Mouse (Mus musculus): Measurements from ENCODE around the gene Hist1h1d. TPM values are rescaled to one million over a fixed set of nuclear protein-coding genes. Genes with fewer than 3 reads are reported as not detected.

The Hist1h1d gene
- polyA plus RNA-seq, 1 experiment, result 1.9 TPM

DNA sequence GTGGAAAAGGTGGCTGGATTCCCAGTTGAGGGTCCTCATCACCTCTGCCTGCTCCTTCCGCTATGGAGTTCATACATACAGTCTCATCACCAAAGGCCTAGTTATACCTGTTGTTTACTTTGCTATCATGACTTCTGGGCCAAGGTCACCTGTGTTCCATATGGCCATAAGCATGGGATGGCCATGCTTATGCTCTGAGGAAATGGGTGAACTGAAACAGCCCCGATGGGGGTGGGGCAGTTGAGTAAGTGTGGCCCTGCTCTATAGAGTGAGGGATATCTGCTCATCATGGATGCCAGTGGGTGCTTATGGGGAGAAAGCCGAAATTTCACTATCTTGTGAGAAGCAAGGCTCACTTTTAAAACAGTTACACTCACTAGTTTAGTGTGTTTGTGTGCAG lies 52.0 kb downstream of the Hist1h1d start:
- Histone ChIP-seq H3K4me1 (replicated peaks; ENCODE audit: control insufficient read depth, insufficient read depth, low read length) (no peaks in the 10 kb centered on the region), H3K27ac (ENCODE audit: control insufficient read depth, insufficient read depth, low read length) (no peak overlapping the region), H3K4me3 (ENCODE audit: control insufficient read depth, insufficient read depth, low read length) (no peak overlapping the region), H3K27me3 (ENCODE audit: control insufficient read depth, insufficient read depth, low read length) (no peaks in the 10 kb centered on the region), H3K36me3 (ENCODE audit: control insufficient read depth, insufficient read depth, low read length) (no peaks in the 10 kb centered on the region)
- DNase-seq, result no peak
- TF ChIP-seq CTCF (IDR thresholded peaks at IDR 0.05; ENCODE audit: borderline replicate concordance, control insufficient read depth, extremely low read depth, insufficient read depth, low read length, poor library complexity), result no peak
- TF ChIP-seq POLR2A (IDR thresholded peaks at IDR 0.05; ENCODE audit: control insufficient read depth, extremely low read depth, insufficient read depth, low read length, poor library complexity), result no peak
- 92% methylated on average over 3 of the region's 3 CpGs for WGBS

GRCm38 (mm10) chr13:23609209-23609608 lies 56.1 kb downstream of the Hist1h1d start:
- Histone ChIP-seq H3K4me1 (replicated peaks; ENCODE audit: control insufficient read depth, insufficient read depth, low read length) (no peaks in the 10 kb centered on the region), H3K27ac (ENCODE audit: control insufficient read depth, insufficient read depth, low read length) (no peak overlapping the region), H3K4me3 (ENCODE audit: control insufficient read depth, insufficient read depth, low read length) (no peak overlapping the region), H3K36me3 (ENCODE audit: control insufficient read depth, insufficient read depth, low read length) (no peaks in the 10 kb centered on the region), H3K27me3 (ENCODE audit: control insufficient read depth, insufficient read depth, low read length) (no peaks in the 10 kb centered on the region)
- TF ChIP-seq CTCF (IDR thresholded peaks at IDR 0.05; ENCODE audit: borderline replicate concordance, control insufficient read depth, extremely low read depth, insufficient read depth, low read length, poor library complexity) (no peak), POLR2A (IDR thresholded peaks at IDR 0.05; ENCODE audit: control insufficient read depth, extremely low read depth, insufficient read depth, low read length, poor library complexity) (no peak)
- WGBS, result 89% methylated on average over 4 of the region's 4 CpGs
- DNase-seq, result no peak

- DNase-seq, result no peak
- H3K27ac ChIP-seq (ENCODE audit: control insufficient read depth, insufficient read depth, low read length), result no peak overlapping the region
- TF ChIP-seq POLR2A (IDR thresholded peaks at IDR 0.05; ENCODE audit: control insufficient read depth, extremely low read depth, insufficient read depth, low read length, poor library complexity) (no peak), CTCF (IDR thresholded peaks at IDR 0.05; ENCODE audit: borderline replicate concordance, control insufficient read depth, extremely low read depth, insufficient read depth, low read length, poor library complexity) (no peak)
- no peaks in the 10 kb centered on the region for H3K27me3 ChIP-seq (ENCODE audit: control insufficient read depth, insufficient read depth, low read length)
- H3K36me3 ChIP-seq (ENCODE audit: control insufficient read depth, insufficient read depth, low read length), result no peaks in the 10 kb centered on the region
- no peaks in the 10 kb centered on the region for H3K4me1 ChIP-seq (replicated peaks; ENCODE audit: control insufficient read depth, insufficient read depth, low read length)
- H3K4me3 ChIP-seq (ENCODE audit: control insufficient read depth, insufficient read depth, low read length), result no peak overlapping the region
Observed at GRCm38 (mm10) chr13:23609844-23610243, 56.8 kb downstream of the Hist1h1d start.

Other genes starting within 250 kb of the Hist1h1d start
- gene Zfp322a, start 184.1 kb upstream of the Hist1h1d start, polyA plus RNA-seq (2012; rRNA removed), result 2.4 and 3.7 TPM in 2 replicates
- 4.2 and 4.5 TPM in 2 replicates for gene Abt1, start 129.4 kb upstream of the Hist1h1d start, polyA plus RNA-seq (2012; rRNA removed)
- 0.05 and 0.15 TPM in 2 replicates for gene Btn1a1, start 87.4 kb upstream of the Hist1h1d start, polyA plus RNA-seq (2012; rRNA removed)
- gene Btn2a2, start 64.4 kb upstream of the Hist1h1d start, polyA plus RNA-seq (2012; rRNA removed), result 0.23 and 0.27 TPM in 2 replicates
- gene Hist1h4h, start 22.2 kb upstream of the Hist1h1d start, polyA plus RNA-seq (2012; rRNA removed), result 150 and 182 TPM in 2 replicates
- gene Hist1h2af, start 19.4 kb upstream of the Hist1h1d start, polyA plus RNA-seq (2012; rRNA removed), result 4,070 and 5,945 TPM in 2 replicates
- 496 and 661 TPM in 2 replicates for gene Hist1h3g, start 17.8 kb upstream of the Hist1h1d start, polyA plus RNA-seq (2012; rRNA removed)
- 37.8 and 51.2 TPM in 2 replicates for gene Hist1h2bh, start 9.9 kb upstream of the Hist1h1d start, polyA plus RNA-seq (2012; rRNA removed)
- gene Hist1h3f, start 9.2 kb upstream of the Hist1h1d start, polyA plus RNA-seq (2012; rRNA removed), result 72.3 and 87.8 TPM in 2 replicates
- gene Hist1h4f, start 1.6 kb upstream of the Hist1h1d start, polyA plus RNA-seq (2012; rRNA removed), result 208 and 221 TPM in 2 replicates
- gene Hist1h3e, start 9.1 kb downstream of the Hist1h1d start, polyA plus RNA-seq (2012; rRNA removed), result 245 and 339 TPM in 2 replicates
- 174 and 210 TPM in 2 replicates for gene Hist1h2ae, start 18.0 kb downstream of the Hist1h1d start, polyA plus RNA-seq (2012; rRNA removed)
- 523 and 578 TPM in 2 replicates for gene Hist1h2bg, start 18.1 kb downstream of the Hist1h1d start, polyA plus RNA-seq (2012; rRNA removed)
- 277 and 362 TPM in 2 replicates for gene Hist1h2bf, start 20.9 kb downstream of the Hist1h1d start, polyA plus RNA-seq (2012; rRNA removed)
- 76.8 and 109 TPM in 2 replicates for gene Hist1h2ad, start 21.1 kb downstream of the Hist1h1d start, polyA plus RNA-seq (2012; rRNA removed)
- gene Hist1h3d, start 22.5 kb downstream of the Hist1h1d start, polyA plus RNA-seq (2012; rRNA removed), result 161 and 207 TPM in 2 replicates
- gene Hist1h4d, start 28.3 kb downstream of the Hist1h1d start, polyA plus RNA-seq (2012; rRNA removed), result 115 and 120 TPM in 2 replicates
- gene Hist1h2be, start 67.9 kb downstream of the Hist1h1d start, polyA plus RNA-seq (2012; rRNA removed), result 14.4 and 19.9 TPM in 2 replicates
- gene Hist1h1e, start 69.3 kb downstream of the Hist1h1d start, polyA plus RNA-seq (2012; rRNA removed), result 9.4 and 18.5 TPM in 2 replicates
- 11.0 and 12.9 TPM in 2 replicates for gene Hist1h2ac, start 130.7 kb downstream of the Hist1h1d start, polyA plus RNA-seq (2012; rRNA removed)
- 153 and 154 TPM in 2 replicates for gene Hist1h2bc, start 130.9 kb downstream of the Hist1h1d start, polyA plus RNA-seq (2012; rRNA removed)
- 0.11 TPM in 1 of 2 replicates, not detected in the other for gene Hist1h1t, start 142.6 kb downstream of the Hist1h1d start, polyA plus RNA-seq (2012; rRNA removed)
- gene Hist1h4c, start 145.2 kb downstream of the Hist1h1d start, polyA plus RNA-seq (2012; rRNA removed), result 69.8 and 70.6 TPM in 2 replicates
- gene Hfe, start 157.6 kb downstream of the Hist1h1d start, polyA plus RNA-seq (2012; rRNA removed), result 9.8 and 13.5 TPM in 2 replicates
- 40.9 and 48.1 TPM in 2 replicates for gene Hist1h1c, start 185.5 kb downstream of the Hist1h1d start, polyA plus RNA-seq (2012; rRNA removed)
- gene Hist1h3c, start 192.3 kb downstream of the Hist1h1d start, polyA plus RNA-seq (2012; rRNA removed), result 377 and 602 TPM in 2 replicates
- gene Hist1h2bb, start 193.5 kb downstream of the Hist1h1d start, polyA plus RNA-seq (2012; rRNA removed), result 160 and 224 TPM in 2 replicates
- gene Hist1h2ab, start 197.9 kb downstream of the Hist1h1d start, polyA plus RNA-seq (2012; rRNA removed), result 258 and 455 TPM in 2 replicates
- 529 and 561 TPM in 2 replicates for gene Hist1h3b, start 199.0 kb downstream of the Hist1h1d start, polyA plus RNA-seq (2012; rRNA removed)
- 101 and 134 TPM in 2 replicates for gene Hist1h4b, start 203.8 kb downstream of the Hist1h1d start, polyA plus RNA-seq (2012; rRNA removed)
- gene Hist1h4a, start 208.0 kb downstream of the Hist1h1d start, polyA plus RNA-seq (2012; rRNA removed), result 295 and 320 TPM in 2 replicates
- 348 and 451 TPM in 2 replicates for gene Hist1h3a, start 209.1 kb downstream of the Hist1h1d start, polyA plus RNA-seq (2012; rRNA removed)
- gene Hist1h1a, start 210.4 kb downstream of the Hist1h1d start, polyA plus RNA-seq (2012; rRNA removed), result 18.2 and 21.2 TPM in 2 replicates
- not detected in 2 replicates for gene Trim38, start 216.7 kb downstream of the Hist1h1d start, polyA plus RNA-seq (2012; rRNA removed)

All from thymus, adult 2 months (tissue).